Mouse (Mus musculus) thymus, adult 2 months (tissue): Measurements from ENCODE around the gene Pced1b.

ENCODE experiments used
- CTCF ChIP-seq: fragments of 200-500 bp; IDR thresholded peaks from 2 replicates; pipeline ENCODE4 v1.5.1; 2012; ENCODE audit warnings: mild to moderate bottlenecking, control low read depth, low read length, moderate library complexity, borderline replicate concordance; ENCODE audit not compliant: control insufficient read depth, poor library complexity, insufficient read depth; ENCODE audit errors: extremely low read depth
- POLR2A ChIP-seq: fragments of 200-500 bp; IDR thresholded peaks from 2 replicates; pipeline ENCODE4 v1.6.1; 2012; ENCODE audit warnings: mild to moderate bottlenecking, low read length, control low read depth, moderate library complexity; ENCODE audit not compliant: control insufficient read depth, poor library complexity, insufficient read depth; ENCODE audit errors: extremely low read depth

- TF ChIP-seq POLR2A (no peak), CTCF (no peak)
These were observed 34.1 kb upstream of the Pced1b start for GRCm38 (mm10) chr15:97212501-97213477.
